Mouse (Mus musculus) midbrain, embryonic 13.5 days (tissue): Measurements from ENCODE around the gene Usp8. TPM values are rescaled to one million over a fixed set of nuclear protein-coding genes. Genes with fewer than 3 reads are reported as not detected.

ENCODE experiments used
- ATAC-seq: fragments of 200-750 bp; cut with Nextera tagmentation; 2 replicates; pipeline ENCODE4 v1.8.0; 2017; ENCODE audit warnings: mild to moderate bottlenecking, moderate TSS enrichment, moderate library complexity
- H3K27ac ChIP-seq: fragments of 300-500 bp; sonication (generic); 2 replicates; pipeline ENCODE4 v1.5.1; 2015; ENCODE audit warnings: inconsistent platforms, mild to moderate bottlenecking, moderate library complexity
- H3K27me3 ChIP-seq: fragments of 300-500 bp; sonication (generic); 2 replicates; pipeline ENCODE4 v1.6.1; 2015; ENCODE audit warnings: mild to moderate bottlenecking, inconsistent platforms
- H3K36me3 ChIP-seq: fragments of 300-500 bp; sonication (generic); 2 replicates; pipeline ENCODE4 v1.6.1; 2015; ENCODE audit warnings: mild to moderate bottlenecking, inconsistent platforms
- H3K4me1 ChIP-seq: fragments of 300-500 bp; sonication (generic); replicated peaks from 2 replicates; pipeline ENCODE4 v1.6.1; 2015; ENCODE audit warnings: inconsistent platforms
- H3K4me2 ChIP-seq: fragments of 300-500 bp; sonication (generic); replicated peaks from 2 replicates; pipeline ENCODE4 v1.6.1; 2015; ENCODE audit warnings: moderate library complexity, mild to moderate bottlenecking, inconsistent platforms
- H3K4me3 ChIP-seq: fragments of 300-500 bp; sonication (generic); replicated peaks from 2 replicates; pipeline ENCODE4 v1.5.1; 2015; ENCODE audit warnings: mild to moderate bottlenecking, inconsistent platforms
- H3K9ac ChIP-seq: fragments of 300-500 bp; sonication (generic); replicated peaks from 2 replicates; pipeline ENCODE4 v1.6.1; 2015; ENCODE audit warnings: mild to moderate bottlenecking, inconsistent platforms
- H3K9me3 ChIP-seq: fragments of 300-500 bp; sonication (generic); 2 replicates; pipeline ENCODE4 v1.6.1; 2016; ENCODE audit warnings: mild to moderate bottlenecking, inconsistent platforms
- WGBS: fragments of 180-500 bp; shearing (Covaris S2); methylation state at CpG from one replicate; pipeline ENCODE4 v1.1.7; 2015; 5-methylcytosine and 5-hydroxymethylcytosine counted together
- polyA plus RNA-seq: library from polyadenylated mRNA; unstranded; fragments of >200 nt; fragmentation: Nextera tagmentation; extraction: Ambion mirVana; gene quantifications from 2 replicates; pipeline ENCODE4 v1.2.1, GENCODE M21; 2015

The Usp8 gene
- polyA plus RNA-seq, 1 experiment from 2014 or later, result 28.6 TPM

GRCm38 (mm10) chr2:126682937-126683336 lies 24.2 kb upstream of the Usp8 start:
- no peaks in the 10 kb centered on the region for H3K4me1 ChIP-seq
- peaks cover 34% of the 10 kb centered on the region for H3K36me3 ChIP-seq
- H3K27ac ChIP-seq, result no peak overlapping the region
- H3K9ac ChIP-seq, result no peak overlapping the region
- H3K9me3 ChIP-seq, result no peaks in the 10 kb centered on the region
- H3K4me3 ChIP-seq, result no peak overlapping the region
- H3K27me3 ChIP-seq, result no peaks in the 10 kb centered on the region
- 93% methylated on average over 1 of the region's 1 CpGs for WGBS
- no peak overlapping the region for H3K4me2 ChIP-seq
- no peak for ATAC-seq

DNA sequence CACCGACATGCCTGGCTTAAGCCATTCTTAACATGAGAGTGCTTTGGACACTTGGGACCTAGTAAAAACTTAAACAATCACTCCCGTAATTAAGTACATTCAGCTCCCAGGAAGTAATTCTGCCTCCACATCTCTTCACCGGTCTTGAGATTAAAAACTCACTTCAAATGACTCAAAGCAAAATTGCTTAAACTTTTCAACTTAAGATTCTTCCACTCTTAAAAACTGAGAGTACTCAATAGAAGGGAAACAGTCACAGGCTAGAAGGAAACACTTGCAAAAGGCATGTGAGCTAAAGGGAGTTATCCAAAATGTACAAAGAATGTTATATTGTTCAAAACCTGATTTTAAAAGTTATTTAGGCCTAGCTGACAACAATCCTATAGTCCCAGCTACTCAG lies 15.8 kb upstream of the Usp8 start:
- Histone ChIP-seq H3K9ac (no peak overlapping the region), H3K4me2 (no peak overlapping the region), H3K9me3 (no peaks in the 10 kb centered on the region), H3K4me1 (no peaks in the 10 kb centered on the region), H3K4me3 (no peak overlapping the region), H3K27me3 (0 out of 2 replicates have a peak, but pooled peaks cover 2% of the 10 kb centered on the region), H3K27ac (no peak overlapping the region), H3K36me3 (peaks cover 7% of the 10 kb centered on the region; the same call in 1 of the 2 replicates)
- ATAC-seq, result no peak
- WGBS, result 86% methylated on average over 3 of the region's 3 CpGs

DNA sequence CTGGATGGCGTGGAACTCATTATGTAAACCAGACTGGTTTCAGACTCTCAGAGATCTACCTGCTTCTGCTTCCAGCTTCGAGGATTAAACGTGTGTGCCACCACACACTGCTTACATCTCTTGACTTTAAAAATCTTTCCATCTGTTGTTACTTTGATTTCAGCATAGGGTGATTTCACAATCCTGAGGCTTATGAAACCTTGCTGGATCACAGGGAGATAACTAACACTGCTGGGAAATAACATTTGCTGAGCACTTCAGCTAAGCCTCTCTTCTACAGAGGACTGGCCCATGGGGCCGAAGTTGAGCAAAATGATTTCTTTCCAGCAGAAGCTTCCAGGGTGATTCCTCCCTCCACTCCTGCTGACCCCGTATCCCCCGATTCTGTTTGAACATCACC lies 11.8 kb upstream of the Usp8 start:
- no peak overlapping the region for H3K4me2 ChIP-seq
- H3K9me3 ChIP-seq, result no peaks in the 10 kb centered on the region
- 0 out of 2 replicates have a peak, but pooled peaks cover 3% of the 10 kb centered on the region for H3K27me3 ChIP-seq
- no peak overlapping the region for H3K27ac ChIP-seq
- H3K4me1 ChIP-seq, result no peaks in the 10 kb centered on the region
- H3K9ac ChIP-seq, result no peak overlapping the region
- no peaks in the 10 kb centered on the region for H3K36me3 ChIP-seq
- no peak for ATAC-seq
- 82% methylated on average over 6 of the region's 6 CpGs for WGBS
- H3K4me3 ChIP-seq, result no peak overlapping the region

DNA sequence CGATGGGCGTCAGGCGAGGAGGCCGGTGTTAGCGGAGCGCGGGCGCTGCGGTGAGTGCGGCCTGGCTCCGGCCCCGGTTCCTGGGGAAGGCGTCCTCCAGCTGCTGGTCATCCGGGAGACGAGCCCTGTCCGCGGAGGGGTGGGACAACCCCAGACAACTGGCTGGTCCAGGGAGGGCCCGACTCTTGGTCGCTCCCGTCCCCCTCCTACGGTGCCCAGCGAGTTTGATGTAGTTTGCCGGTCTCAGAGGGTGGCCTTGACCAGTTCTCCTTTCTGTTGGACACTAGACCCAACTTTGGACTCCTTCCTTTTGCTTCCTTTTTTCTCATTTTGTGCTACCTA lies 281 bp downstream of the Usp8 start:
- Histone ChIP-seq H3K9ac (peak overlapping the region; percentile 88), H3K9me3 (no peaks in the 10 kb centered on the region), H3K4me3 (peak overlapping the region; percentile 76), H3K27ac (peak overlapping the region; percentile 82), H3K27me3 (peaks cover 17% of the 10 kb centered on the region), H3K4me2 (peak overlapping the region; percentile 70), H3K4me1 (peaks cover 19% of the 10 kb centered on the region), H3K36me3 (no peaks in the 10 kb centered on the region)
- under 1% methylated on average over 23 of the region's 23 CpGs for WGBS
- ATAC-seq, result peak; percentile 91

- peak overlapping the region; percentile 76; the same call in 1 of the 2 replicates for H3K4me3 ChIP-seq
Measured at GRCm38 (mm10) chr2:126708361-126708760, 1.2 kb downstream of the Usp8 start.

DNA sequence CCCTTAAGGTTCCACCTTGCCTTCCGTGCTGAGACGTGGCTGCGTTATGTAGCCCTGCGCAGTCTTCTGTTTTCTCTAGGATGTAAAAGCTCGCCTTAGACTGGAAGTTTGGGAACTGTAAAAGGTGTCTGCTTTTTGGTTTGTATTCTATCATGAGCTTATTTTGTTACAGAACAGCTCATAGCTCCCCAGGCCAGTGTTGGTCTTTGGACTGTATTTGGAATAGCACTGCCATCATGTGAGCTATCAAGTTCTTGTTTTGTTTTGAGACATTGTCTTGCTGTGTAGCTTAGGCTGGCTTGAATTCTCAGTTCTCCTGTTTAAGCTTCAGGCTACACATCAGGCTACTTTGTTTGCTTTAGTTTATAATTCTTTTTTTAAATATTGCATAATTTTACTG lies 5.4 kb downstream of the Usp8 start:
- no peak for ATAC-seq
- WGBS, result 94% methylated on average over 5 of the region's 5 CpGs
- Histone ChIP-seq H3K4me2 (no peak overlapping the region), H3K4me1 (peaks cover 15% of the 10 kb centered on the region), H3K9me3 (no peaks in the 10 kb centered on the region), H3K9ac (no peak overlapping the region), H3K27me3 (no peaks in the 10 kb centered on the region), H3K4me3 (no peak overlapping the region), H3K36me3 (no peaks in the 10 kb centered on the region), H3K27ac (no peak overlapping the region)

More at GRCm38 (mm10) chr2:126708361-126708760, 1.2 kb downstream of the Usp8 start:
- Histone ChIP-seq H3K4me2 (peak overlapping the region; percentile 70), H3K4me1 (peaks cover 19% of the 10 kb centered on the region), H3K27me3 (peaks cover 17% of the 10 kb centered on the region), H3K27ac (no peak overlapping the region), H3K9ac (peak overlapping the region; percentile 88; the same call in 1 of the 2 replicates), H3K9me3 (no peaks in the 10 kb centered on the region), H3K36me3 (no peaks in the 10 kb centered on the region)
- no peak for ATAC-seq
- 87% methylated on average over 4 of the region's 4 CpGs for WGBS

- H3K4me3 ChIP-seq, result no peak overlapping the region
- no peaks in the 10 kb centered on the region for H3K36me3 ChIP-seq
- H3K9me3 ChIP-seq, result no peaks in the 10 kb centered on the region
- no peak overlapping the region for H3K27ac ChIP-seq
- no peak overlapping the region for H3K9ac ChIP-seq
- peaks cover 13% of the 10 kb centered on the region for H3K4me1 ChIP-seq
- ATAC-seq, result no peak
- no peaks in the 10 kb centered on the region for H3K27me3 ChIP-seq
- no peak overlapping the region for H3K4me2 ChIP-seq
Measured at GRCm38 (mm10) chr2:126712950-126713349, 5.8 kb downstream of the Usp8 start.

- no peak for ATAC-seq
- Histone ChIP-seq H3K27me3 (no peaks in the 10 kb centered on the region), H3K36me3 (peaks cover 57% of the 10 kb centered on the region), H3K4me1 (no peaks in the 10 kb centered on the region), H3K9me3 (no peaks in the 10 kb centered on the region), H3K4me3 (no peak overlapping the region), H3K27ac (no peak overlapping the region), H3K4me2 (no peak overlapping the region), H3K9ac (no peak overlapping the region)
- 96% methylated on average over 4 of the region's 4 CpGs for WGBS
Measured at GRCm38 (mm10) chr2:126729207-126729606, 22.1 kb downstream of the Usp8 start.

GRCm38 (mm10) chr2:126730502-126730901 lies 23.4 kb downstream of the Usp8 start:
- WGBS, result 96% methylated on average over 2 of the region's 2 CpGs

DNA sequence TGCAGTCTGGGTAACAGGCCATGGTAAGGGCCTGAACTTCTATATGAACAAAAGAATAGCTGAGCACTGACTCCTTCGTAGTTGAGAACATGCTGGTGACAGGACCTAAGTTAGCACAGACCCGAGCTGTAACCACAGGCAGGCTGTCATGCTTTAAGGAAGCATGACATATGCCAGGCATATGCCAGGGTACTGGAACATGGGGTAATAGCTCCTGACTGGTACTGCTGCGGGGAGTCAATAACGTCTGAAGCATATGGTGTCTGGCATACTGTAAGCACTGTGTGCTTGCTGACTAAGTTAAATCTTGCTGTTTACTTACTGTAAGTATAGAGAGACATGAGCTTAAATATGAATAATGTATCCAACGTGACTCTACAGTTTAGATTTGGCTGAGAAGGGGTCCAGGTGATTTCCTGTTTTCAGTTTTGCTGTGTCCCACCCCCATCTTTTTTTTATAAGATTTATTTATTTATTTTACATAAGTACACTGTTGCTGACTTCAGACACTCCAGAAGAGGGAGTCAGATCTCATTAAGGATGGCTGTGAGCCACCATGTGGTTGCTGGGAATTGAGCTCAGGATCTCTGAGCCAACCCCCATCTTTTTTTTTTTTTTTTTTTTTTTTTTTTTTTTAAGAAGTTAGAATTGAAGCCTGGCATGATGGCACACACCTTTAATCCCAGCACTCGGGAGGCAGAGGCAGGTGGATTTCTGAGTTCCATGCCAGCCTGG lies 28.4 kb downstream of the Usp8 start:
- peaks cover 73% of the 10 kb centered on the region for H3K36me3 ChIP-seq
- no peaks in the 10 kb centered on the region for H3K4me1 ChIP-seq
- ATAC-seq, result no peak
- no peaks in the 10 kb centered on the region for H3K9me3 ChIP-seq
- no peak overlapping the region for H3K4me2 ChIP-seq
- no peak overlapping the region for H3K27ac ChIP-seq
- no peaks in the 10 kb centered on the region for H3K27me3 ChIP-seq
- 93% methylated on average over 6 of the region's 6 CpGs for WGBS
- H3K9ac ChIP-seq, result no peak overlapping the region
- H3K4me3 ChIP-seq, result no peak overlapping the region

More at GRCm38 (mm10) chr2:126730502-126730901, 23.4 kb downstream of the Usp8 start:
- Histone ChIP-seq H3K36me3 (peaks cover 63% of the 10 kb centered on the region), H3K9ac (no peak overlapping the region), H3K4me3 (no peak overlapping the region), H3K27me3 (no peaks in the 10 kb centered on the region), H3K27ac (no peak overlapping the region), H3K4me2 (no peak overlapping the region), H3K9me3 (no peaks in the 10 kb centered on the region), H3K4me1 (no peaks in the 10 kb centered on the region)
- no peak for ATAC-seq

GRCm38 (mm10) chr2:126740314-126740713 lies 33.2 kb downstream of the Usp8 start:
- H3K4me3 ChIP-seq, result no peak overlapping the region
- no peak for ATAC-seq
- no peaks in the 10 kb centered on the region for H3K9me3 ChIP-seq
- WGBS, result 98% methylated on average over 2 of the region's 2 CpGs
- H3K27me3 ChIP-seq, result no peaks in the 10 kb centered on the region
- H3K4me2 ChIP-seq, result no peak overlapping the region
- no peak overlapping the region for H3K27ac ChIP-seq
- H3K36me3 ChIP-seq, result peaks cover 76% of the 10 kb centered on the region
- H3K4me1 ChIP-seq, result no peaks in the 10 kb centered on the region
- no peak overlapping the region for H3K9ac ChIP-seq

- Histone ChIP-seq H3K4me2 (no peak overlapping the region), H3K4me3 (no peak overlapping the region), H3K9me3 (no peaks in the 10 kb centered on the region), H3K9ac (no peak overlapping the region), H3K27me3 (no peaks in the 10 kb centered on the region), H3K36me3 (peaks cover 78% of the 10 kb centered on the region), H3K27ac (no peak overlapping the region), H3K4me1 (no peaks in the 10 kb centered on the region)
- ATAC-seq, result no peak
- WGBS, result 95% methylated on average over 5 of the region's 5 CpGs
Measured at GRCm38 (mm10) chr2:126743389-126743788, 36.3 kb downstream of the Usp8 start.

DNA sequence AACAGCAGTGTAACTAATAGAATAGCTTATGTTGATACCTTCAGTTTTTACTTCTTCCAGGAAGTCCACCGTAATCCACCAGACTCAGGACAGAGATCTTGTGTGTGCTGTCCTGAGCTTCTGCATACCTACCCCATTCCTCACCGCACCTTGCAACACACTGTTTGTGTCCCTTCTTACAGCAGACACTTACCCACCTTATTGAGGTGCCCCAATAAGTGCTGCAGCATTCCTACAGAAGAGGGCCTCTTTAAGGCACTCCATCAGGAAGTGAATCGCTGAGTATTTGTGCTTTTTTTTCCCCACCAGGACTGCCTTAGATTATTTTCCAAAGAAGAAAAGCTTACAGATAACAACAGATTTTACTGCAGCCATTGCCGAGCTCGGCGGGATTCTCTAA lies 48.5 kb downstream of the Usp8 start:
- Histone ChIP-seq H3K9ac (no peak overlapping the region), H3K4me3 (no peak overlapping the region), H3K4me1 (no peaks in the 10 kb centered on the region), H3K4me2 (no peak overlapping the region), H3K27me3 (no peaks in the 10 kb centered on the region), H3K36me3 (peaks cover 90% of the 10 kb centered on the region), H3K9me3 (no peaks in the 10 kb centered on the region), H3K27ac (no peak overlapping the region)
- WGBS, result 99% methylated on average over 6 of the region's 6 CpGs
- no peak for ATAC-seq
